ENCODE assay signal across 19 mouse cellular contexts in genomic region chr2:119491953-119492352, GRCm38 (mm10). TPM values are rescaled to one million over a fixed set of nuclear protein-coding genes. Genes with fewer than 3 reads are reported as not detected.
DNase-seq lines count a peak whose midpoint lies in the region; ATAC-seq and TF ChIP-seq lines count a peak whose summit lies in the region.
"Had no signal": no experiment of that assay in that cellular context is flagged by ENCODE, and none has a peak within 500 bp of the region (broad histone marks: within the 10 kb centered on the region; RNA-seq: fewer than 3 reads in every experiment).

No protein-coding gene starts in this region.

- WGBS in heart, postnatal 0 days, result 38% methylated on average over 5 of the region's 5 CpGs
- WGBS in heart, embryonic 12.5 days, result 33% methylated on average over 5 of the region's 5 CpGs
- 44% methylated on average over 5 of the region's 5 CpGs for WGBS in embryonic facial prominence, embryonic 14.5 days
- WGBS in hindbrain, postnatal 0 days, result 61% methylated on average over 5 of the region's 5 CpGs

- TF ChIP-seq CTCF in heart, postnatal 0 days (IDR thresholded peaks at IDR 0.05; ENCODE audit: low read depth), result no peak
- no peak for TF ChIP-seq CTCF in hindbrain, postnatal 0 days (IDR thresholded peaks at IDR 0.05; ENCODE audit: low read depth)

- no peak overlapping the region for H3K4me3 ChIP-seq in heart, postnatal 0 days (ENCODE audit: low read depth, low read length)
- H3K4me3 ChIP-seq in heart, embryonic 12.5 days, result no peak overlapping the region
- H3K4me3 ChIP-seq in embryonic facial prominence, embryonic 14.5 days (ENCODE audit: low read depth, low read length), result no peak overlapping the region
- no peak overlapping the region for H3K4me3 ChIP-seq in hindbrain, postnatal 0 days (ENCODE audit: low read length)
- H3K4me3 ChIP-seq: erythroblast, embryonic 14.5 days; hindbrain, embryonic 10.5 days; intestine, embryonic 15.5 days; midbrain, embryonic 10.5 days; neural tube, embryonic 15.5 days had no signal

- no peak overlapping the region for H3K9ac ChIP-seq in heart, postnatal 0 days (replicated peaks; ENCODE audit: low read depth, low read length)
- H3K9ac ChIP-seq in heart, embryonic 12.5 days, result no peak overlapping the region
- no peak overlapping the region for H3K9ac ChIP-seq in embryonic facial prominence, embryonic 14.5 days (ENCODE audit: low read depth, low read length)
- H3K9ac ChIP-seq in hindbrain, postnatal 0 days (replicated peaks; ENCODE audit: low read length), result no peak overlapping the region
- H3K9ac ChIP-seq: intestine, embryonic 15.5 days; neural tube, embryonic 15.5 days had no signal

- no peak overlapping the region for H3K27ac ChIP-seq in heart, postnatal 0 days (ENCODE audit: low read depth)
- H3K27ac ChIP-seq in heart, embryonic 12.5 days (ENCODE audit: poor library complexity, severe bottlenecking), result no peak overlapping the region
- no peak overlapping the region for H3K27ac ChIP-seq in embryonic facial prominence, embryonic 14.5 days (replicated peaks; ENCODE audit: low read depth, low read length)
- no peak overlapping the region for H3K27ac ChIP-seq in hindbrain, postnatal 0 days
- H3K27ac ChIP-seq: hindbrain, embryonic 10.5 days; intestine, embryonic 15.5 days; midbrain, embryonic 10.5 days; neural tube, embryonic 15.5 days had no signal

- no peak for TF ChIP-seq EP300 in heart, postnatal 0 days (IDR thresholded peaks at IDR 0.05; ENCODE audit: low read depth)

- ATAC-seq in heart, postnatal 0 days (ENCODE audit: insufficient read depth, low read depth), result peak; percentile 20; the same call in 1 of the 2 replicates
- ATAC-seq in heart, embryonic 12.5 days (ENCODE audit: insufficient number of reproducible peaks, low FRiP score), result no peak
- ATAC-seq in embryonic facial prominence, embryonic 14.5 days (ENCODE audit: low read depth), result peak; percentile 65; the same call in 1 of the 2 replicates
- no peak for ATAC-seq in hindbrain, postnatal 0 days
- ATAC-seq: forebrain, embryonic 14.5 days; intestine, embryonic 15.5 days had no signal

- no peaks in the 10 kb centered on the region for H3K4me1 ChIP-seq in heart, postnatal 0 days (ENCODE audit: control insufficient read depth, insufficient read depth)
- H3K4me1 ChIP-seq in heart, embryonic 12.5 days (replicated peaks), result no peaks in the 10 kb centered on the region
- no peaks in the 10 kb centered on the region for H3K4me1 ChIP-seq in embryonic facial prominence, embryonic 14.5 days (ENCODE audit: control insufficient read depth, insufficient read depth, low read length)
- no peaks in the 10 kb centered on the region for H3K4me1 ChIP-seq in hindbrain, postnatal 0 days (ENCODE audit: insufficient read depth, low read length)
- H3K4me1 ChIP-seq: hindbrain, embryonic 10.5 days; intestine, embryonic 15.5 days; midbrain, embryonic 10.5 days; neural tube, embryonic 15.5 days had no signal

- DNase-seq in adrenal gland, adult (ENCODE audit: inconsistent age in 2 of 2, low spot score in 1 of 2), result peak; percentile 42 to 76
- DNase-seq in adrenal gland, postnatal 4 days (ENCODE audit: low spot score in 2 of 2), result no peak
- no peak for DNase-seq in heart, postnatal 0 days (ENCODE audit: low spot score)
- peak; percentile 37 for DNase-seq in adipocyte (ENCODE audit: low spot score)
- DNase-seq in embryonic facial prominence, embryonic 14.5 days (ENCODE audit: low spot score), result peak; percentile 5
- DNase-seq in left cerebral cortex, postnatal 14 days (ENCODE audit: low spot score in 2 of 2), result no peak
- DNase-seq in hindbrain, postnatal 0 days (ENCODE audit: low spot score), result no peak
- DNase-seq: cerebellum, postnatal 14 days; embryo, embryonic 11 days; left cerebral cortex, postnatal 4 days; thymus, postnatal 25 days had no signal

- H3K4me2 ChIP-seq in heart, postnatal 0 days (ENCODE audit: low read depth, low read length), result no peak overlapping the region
- no peak overlapping the region for H3K4me2 ChIP-seq in heart, embryonic 12.5 days
- no peak overlapping the region for H3K4me2 ChIP-seq in embryonic facial prominence, embryonic 14.5 days (ENCODE audit: low read depth, low read length)
- no peak overlapping the region for H3K4me2 ChIP-seq in hindbrain, postnatal 0 days (ENCODE audit: low read depth, low read length)
- H3K4me2 ChIP-seq: heart, embryonic 11.5 days; intestine, embryonic 15.5 days; neural tube, embryonic 15.5 days had no signal

- no peaks in the 10 kb centered on the region for H3K27me3 ChIP-seq in heart, postnatal 0 days (ENCODE audit: control insufficient read depth, insufficient read depth, low read length)
- no peaks in the 10 kb centered on the region for H3K27me3 ChIP-seq in heart, embryonic 12.5 days (replicated peaks)
- no peaks in the 10 kb centered on the region for H3K27me3 ChIP-seq in embryonic facial prominence, embryonic 14.5 days (replicated peaks; ENCODE audit: control insufficient read depth, insufficient read depth, low read length)
- H3K27me3 ChIP-seq in hindbrain, postnatal 0 days (ENCODE audit: insufficient read depth, low read length), result no peaks in the 10 kb centered on the region
- H3K27me3 ChIP-seq: intestine, embryonic 15.5 days; neural tube, embryonic 15.5 days had no signal

- intact Hi-C loops in left cerebral cortex, postnatal 14 days (cut with DNase I), result no loop called here

- no peaks in the 10 kb centered on the region for H3K9me3 ChIP-seq in heart, postnatal 0 days (replicated peaks; ENCODE audit: control insufficient read depth, low read length)
- H3K9me3 ChIP-seq in heart, embryonic 12.5 days (replicated peaks), result no peaks in the 10 kb centered on the region
- H3K9me3 ChIP-seq in embryonic facial prominence, embryonic 14.5 days (ENCODE audit: control insufficient read depth, low read length), result no peaks in the 10 kb centered on the region
- H3K9me3 ChIP-seq in hindbrain, postnatal 0 days (ENCODE audit: low read length), result no peaks in the 10 kb centered on the region
- H3K9me3 ChIP-seq: hindbrain, embryonic 10.5 days; intestine, embryonic 15.5 days; midbrain, embryonic 10.5 days; neural tube, embryonic 15.5 days had no signal

- no peaks in the 10 kb centered on the region for H3K36me3 ChIP-seq in heart, postnatal 0 days (replicated peaks; ENCODE audit: control insufficient read depth, insufficient read depth, low read length)
- H3K36me3 ChIP-seq in heart, embryonic 12.5 days, result no peaks in the 10 kb centered on the region
- H3K36me3 ChIP-seq in embryonic facial prominence, embryonic 14.5 days (ENCODE audit: control insufficient read depth, insufficient read depth, low read length), result no peaks in the 10 kb centered on the region
- H3K36me3 ChIP-seq in hindbrain, postnatal 0 days (ENCODE audit: insufficient read depth, low read length), result no peaks in the 10 kb centered on the region
- H3K36me3 ChIP-seq: hindbrain, embryonic 10.5 days; intestine, embryonic 15.5 days; midbrain, embryonic 10.5 days; neural tube, embryonic 15.5 days had no signal

RNA-seq across cellular contexts. Expression of gene Ino80, which starts 14.5 kb away (rescaled TPM):
- total RNA-seq in adrenal gland, postnatal 4 days (2021), result 10 to 100 TPM; 25.0 to 26.7 TPM
- 7.2 TPM in 2 replicates for total RNA-seq in heart, postnatal 0 days (2014; rRNA removed; ENCODE audit: low replicate concordance)
- polyA plus RNA-seq in heart, postnatal 0 days (2015; fragmentation: Nextera tagmentation; extraction: Ambion mirVana), result 1.7 and 2.0 TPM in 2 replicates
- polyA plus RNA-seq in heart, embryonic 12.5 days (2016; fragmentation: Nextera tagmentation; extraction: Ambion mirVana), result 3.8 and 4.0 TPM in 2 replicates
- polyA plus RNA-seq in embryonic facial prominence, embryonic 14.5 days (2014; fragmentation: Nextera tagmentation; extraction: Ambion mirVana), result 5.1 and 6.8 TPM in 2 replicates
- 10 to 100 TPM; 17.9 to 19.5 TPM for total RNA-seq in left cerebral cortex, postnatal 14 days (2021)
- total RNA-seq in hindbrain, postnatal 0 days (2014; rRNA removed), result 12.3 and 13.4 TPM in 2 replicates
- polyA plus RNA-seq in hindbrain, postnatal 0 days (2015; fragmentation: Nextera tagmentation; extraction: Ambion mirVana), result 2.3 and 2.7 TPM in 2 replicates

RNA-seq across cellular contexts. Expression of gene Exd1, which starts 55.5 kb away (rescaled TPM):
- under 1 TPM; 0.54 to 0.62 TPM for total RNA-seq in adrenal gland, postnatal 4 days (2021)
- not detected in 2 replicates for total RNA-seq in heart, postnatal 0 days (2014; rRNA removed; ENCODE audit: low replicate concordance)
- polyA plus RNA-seq in heart, postnatal 0 days (2015; fragmentation: Nextera tagmentation; extraction: Ambion mirVana), result 0.03 and 0.18 TPM in 2 replicates
- 0.22 and 0.36 TPM in 2 replicates for polyA plus RNA-seq in heart, embryonic 12.5 days (2016; fragmentation: Nextera tagmentation; extraction: Ambion mirVana)
- polyA plus RNA-seq in embryonic facial prominence, embryonic 14.5 days (2014; fragmentation: Nextera tagmentation; extraction: Ambion mirVana), result 0.22 and 0.29 TPM in 2 replicates
- 1 to 10 TPM in 1 of 2 experiments, under 1 TPM in 1; 0.95 to 1.3 TPM for total RNA-seq in left cerebral cortex, postnatal 14 days (2021)
- total RNA-seq in hindbrain, postnatal 0 days (2014; rRNA removed), result 0.83 and 1.2 TPM in 2 replicates
- 0.58 and 0.74 TPM in 2 replicates for polyA plus RNA-seq in hindbrain, postnatal 0 days (2015; fragmentation: Nextera tagmentation; extraction: Ambion mirVana)
- polyA plus RNA-seq: erythroblast, embryonic 14.5 days had no signal

RNA-seq across cellular contexts. Expression of gene Chp1, which starts 55.5 kb away (rescaled TPM):
- 100 to 1,000 TPM; 125 to 144 TPM for total RNA-seq in adrenal gland, postnatal 4 days (2021)
- total RNA-seq in heart, postnatal 0 days (2014; rRNA removed; ENCODE audit: low replicate concordance), result 81.1 and 82.3 TPM in 2 replicates
- polyA plus RNA-seq in heart, postnatal 0 days (2015; fragmentation: Nextera tagmentation; extraction: Ambion mirVana), result 51.1 and 53.3 TPM in 2 replicates
- polyA plus RNA-seq in heart, embryonic 12.5 days (2016; fragmentation: Nextera tagmentation; extraction: Ambion mirVana), result 47.0 and 47.2 TPM in 2 replicates
- polyA plus RNA-seq in embryonic facial prominence, embryonic 14.5 days (2014; fragmentation: Nextera tagmentation; extraction: Ambion mirVana), result 68.5 and 69.6 TPM in 2 replicates
- 100 to 1,000 TPM; 133 to 141 TPM for total RNA-seq in left cerebral cortex, postnatal 14 days (2021)
- total RNA-seq in hindbrain, postnatal 0 days (2014; rRNA removed), result 49.2 and 54.8 TPM in 2 replicates
- 51.4 and 52.4 TPM in 2 replicates for polyA plus RNA-seq in hindbrain, postnatal 0 days (2015; fragmentation: Nextera tagmentation; extraction: Ambion mirVana)

Comparison
In these comparisons a context has a peak if more than half of its experiments do, and no peak if none do; other contexts are left out.
1. DNase-seq: peak in adrenal gland, adult (2 of 2), adipocyte (single experiment) and embryonic facial prominence, embryonic 14.5 days (single experiment); none in adrenal gland, postnatal 4 days (0 of 2), heart, postnatal 0 days (single experiment), left cerebral cortex, postnatal 14 days (0 of 2) and hindbrain, postnatal 0 days (single experiment).
2. ATAC-seq: peak in heart, postnatal 0 days (single experiment) and embryonic facial prominence, embryonic 14.5 days (single experiment); none in heart, embryonic 12.5 days (single experiment) and hindbrain, postnatal 0 days (single experiment).